Mouse (Mus musculus): ENCODE data around the gene Myrip. TPM values are rescaled to one million over a fixed set of nuclear protein-coding genes. Genes with fewer than 3 reads are reported as not detected.
A peak's percentile ranks its signal among the peaks of the same experiment; 100 is the strongest.

Gene Myrip
- total RNA-seq, 4 experiments from 2014 or later: 0.63 to 2.1 (median 1.1) TPM

DNA sequence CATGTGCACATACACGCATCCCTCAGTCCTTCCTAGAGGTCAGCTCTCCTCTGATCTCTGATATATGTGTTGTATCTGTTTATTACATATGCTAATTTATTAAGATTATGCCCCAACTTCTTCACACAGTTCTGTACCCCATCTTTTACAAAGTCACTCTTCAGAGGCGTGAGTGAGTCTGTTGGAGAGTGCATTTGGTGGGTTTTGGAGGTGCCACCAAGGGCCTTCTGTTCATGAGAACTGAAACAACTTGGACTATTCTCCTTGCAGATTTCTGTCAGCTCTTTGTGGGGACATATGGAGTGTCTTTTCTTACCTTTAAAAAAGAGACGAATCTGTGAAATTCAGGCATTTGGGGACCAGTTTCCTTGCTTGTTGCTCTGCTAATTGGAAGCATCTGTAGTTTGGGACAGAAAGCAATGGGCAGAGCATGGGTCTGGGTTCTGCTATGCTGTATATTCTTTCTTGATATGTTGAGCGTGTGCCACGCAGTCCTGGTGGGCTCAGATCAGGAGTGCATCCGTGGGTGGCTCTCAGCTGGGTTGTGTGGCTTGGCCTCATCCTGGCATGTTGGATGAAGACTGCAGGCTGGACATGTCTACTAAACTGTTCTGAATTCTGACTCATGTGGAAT is 148.5 kb downstream of the Myrip start:
- DNase-seq (ENCODE audit: low spot score in 2 of 2): no peak

DNA sequence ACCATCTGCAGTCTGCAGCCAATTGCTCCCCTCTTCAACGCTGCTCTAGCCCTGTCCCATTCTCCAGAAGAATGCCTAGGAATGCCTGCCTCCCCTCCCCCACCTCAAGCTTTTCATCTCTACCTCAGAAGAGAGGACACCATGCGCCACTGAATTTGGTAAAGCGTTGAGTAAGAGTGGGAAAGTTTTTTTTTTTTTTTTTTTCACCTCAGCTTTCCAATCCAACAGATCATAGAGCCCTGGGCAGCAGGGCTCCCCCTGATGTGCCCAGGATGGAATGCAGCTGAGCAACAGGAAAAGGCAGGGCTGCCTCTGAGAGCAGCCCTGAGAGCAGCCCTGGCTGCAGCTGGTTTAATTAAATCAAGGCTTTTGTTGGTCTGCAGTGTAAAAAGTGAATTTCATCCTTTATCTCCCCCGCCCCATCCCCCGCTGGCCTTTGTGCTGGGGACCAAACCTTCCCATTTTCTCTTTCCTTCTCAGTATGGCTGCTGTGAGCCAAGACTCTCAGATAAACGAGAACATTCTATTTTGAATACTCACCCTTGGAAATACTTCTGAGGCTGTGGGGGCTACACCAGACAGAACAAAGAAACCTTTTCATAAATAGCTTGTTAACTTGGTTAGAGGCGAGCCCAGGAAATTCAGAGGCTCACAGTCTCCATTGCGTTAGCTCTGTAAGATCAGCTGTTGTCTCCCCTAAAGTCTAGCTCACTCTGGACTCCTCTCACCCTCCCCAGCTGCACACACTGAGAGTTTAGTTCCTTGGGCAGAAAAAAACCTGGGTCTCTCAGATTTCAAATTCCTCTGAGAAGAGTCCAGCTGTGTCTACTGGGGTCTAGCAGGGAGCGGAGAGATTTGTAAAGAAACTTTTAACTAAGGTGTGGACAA is 154.7 kb downstream of the Myrip start:
- DNase-seq (ENCODE audit: low spot score in 2 of 2): no peak

DNA sequence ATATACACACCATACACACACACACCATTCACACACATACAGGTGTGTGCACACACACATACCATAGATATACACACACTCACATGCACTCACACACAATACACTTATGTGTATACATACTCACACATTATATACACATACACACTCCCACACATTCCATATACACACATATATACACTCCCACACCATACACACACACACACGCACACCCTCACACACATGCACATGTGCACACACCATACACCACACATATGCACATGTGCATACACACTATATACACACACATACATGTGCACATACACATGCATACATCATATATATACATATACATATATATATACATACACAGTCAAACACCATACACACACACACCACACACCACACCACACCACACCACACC is 169.1 kb downstream of the Myrip start:
- DNase-seq (ENCODE audit: low spot score in 2 of 2): no peak

DNA sequence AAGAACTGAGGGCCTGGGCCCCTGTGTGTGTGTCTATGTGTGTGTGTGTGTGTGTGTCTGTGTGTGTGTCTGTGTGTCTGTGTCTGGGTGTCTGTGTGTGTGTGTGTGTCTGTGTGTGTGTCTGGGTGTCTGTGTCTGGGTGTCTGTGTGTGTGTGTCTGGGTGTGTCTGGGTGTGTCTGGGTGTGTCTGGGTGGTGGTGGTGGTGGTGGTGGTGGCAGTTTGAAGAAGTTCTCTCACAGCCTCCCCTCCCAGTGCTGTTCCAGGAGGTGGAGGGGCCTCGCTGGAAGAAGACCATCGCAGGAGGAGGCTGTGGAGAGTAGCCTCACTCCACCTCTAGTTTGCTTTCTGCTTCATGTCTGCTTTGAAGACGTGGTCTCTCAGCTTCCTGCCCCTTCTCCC is 180.3 kb downstream of the Myrip start:
- DNase-seq (ENCODE audit: low spot score in 2 of 2): no peak

DNA sequence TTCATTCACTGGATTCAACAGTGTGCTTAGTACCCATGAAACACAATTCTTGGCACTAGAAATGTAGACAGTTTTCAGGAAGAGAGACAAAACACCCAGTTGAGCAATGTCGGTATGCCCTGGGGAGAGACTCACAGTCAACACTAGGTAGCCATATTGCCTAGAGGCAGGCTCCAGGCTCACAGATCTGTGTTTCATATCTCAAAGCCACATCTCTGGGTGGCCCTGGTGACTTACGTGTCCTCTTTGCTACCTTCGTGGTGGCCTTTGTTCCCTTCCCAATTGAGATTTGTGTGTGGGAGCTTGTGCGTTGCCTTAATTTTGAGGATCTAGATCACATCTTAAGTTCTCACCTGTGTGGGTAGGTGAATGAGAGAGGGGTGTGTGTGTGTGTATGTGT is 181.1 kb downstream of the Myrip start:
- DNase-seq (ENCODE audit: low spot score in 2 of 2): no peak

DNA sequence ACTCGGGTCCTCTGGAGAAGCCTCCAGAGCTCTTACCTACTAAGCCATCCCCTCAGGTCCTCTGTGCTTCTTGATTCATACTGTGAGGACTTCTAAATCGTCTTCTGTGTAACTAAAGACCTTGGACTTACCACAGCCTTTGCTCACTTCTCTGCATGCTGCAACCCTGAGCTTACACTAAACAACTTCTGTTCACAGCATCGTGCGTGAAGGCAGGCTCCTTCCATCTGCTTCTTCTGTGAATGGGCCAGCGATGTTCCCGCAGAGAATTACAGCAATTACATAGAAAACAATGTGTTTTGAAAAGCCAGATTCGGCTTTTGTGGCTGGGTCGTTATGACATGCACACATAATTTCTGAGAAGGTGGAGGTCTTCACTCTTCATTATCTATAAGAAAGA is 181.8 kb downstream of the Myrip start:
- no peak for DNase-seq (ENCODE audit: low spot score in 2 of 2)

DNA sequence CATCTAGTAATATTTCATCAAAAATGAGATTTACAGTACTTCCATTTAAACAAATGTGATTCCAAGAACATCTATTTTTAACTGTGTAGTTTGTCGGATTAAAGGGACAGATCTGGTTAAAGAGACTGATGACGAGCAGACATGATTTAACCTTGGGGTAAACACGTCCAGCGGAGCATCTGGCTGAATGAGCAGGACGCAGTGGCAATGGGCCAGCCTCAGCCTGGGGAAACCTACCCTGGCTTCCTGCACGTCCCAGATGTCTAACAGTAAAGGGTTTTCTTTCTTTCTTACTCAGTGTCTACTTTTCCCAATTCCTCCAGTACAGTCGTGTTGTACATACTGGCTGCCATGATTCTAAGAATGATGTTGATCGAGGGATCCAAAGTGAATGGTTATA is 185.8 kb downstream of the Myrip start:
- DNase-seq (ENCODE audit: low spot score in 2 of 2): no peak

DNA sequence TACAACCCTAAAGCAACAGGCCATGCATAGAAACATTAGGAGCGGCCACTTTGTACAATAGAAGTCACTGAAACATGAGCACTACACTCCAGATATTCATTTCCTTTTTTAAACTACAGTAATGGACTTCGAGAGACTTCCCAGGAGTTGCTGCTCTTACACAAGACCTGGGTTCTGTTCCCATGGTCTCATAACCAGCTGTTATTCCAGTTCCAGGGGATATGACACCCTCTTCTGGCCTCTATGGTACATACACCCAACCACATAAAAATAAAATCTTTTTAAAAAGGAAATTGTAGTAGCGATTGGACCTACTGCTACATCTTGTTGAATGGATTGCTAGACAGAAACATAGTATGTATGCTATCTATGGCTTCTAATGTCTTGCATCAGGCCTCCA is 190.2 kb downstream of the Myrip start:
- no peak for DNase-seq (ENCODE audit: low spot score in 2 of 2)

DNA sequence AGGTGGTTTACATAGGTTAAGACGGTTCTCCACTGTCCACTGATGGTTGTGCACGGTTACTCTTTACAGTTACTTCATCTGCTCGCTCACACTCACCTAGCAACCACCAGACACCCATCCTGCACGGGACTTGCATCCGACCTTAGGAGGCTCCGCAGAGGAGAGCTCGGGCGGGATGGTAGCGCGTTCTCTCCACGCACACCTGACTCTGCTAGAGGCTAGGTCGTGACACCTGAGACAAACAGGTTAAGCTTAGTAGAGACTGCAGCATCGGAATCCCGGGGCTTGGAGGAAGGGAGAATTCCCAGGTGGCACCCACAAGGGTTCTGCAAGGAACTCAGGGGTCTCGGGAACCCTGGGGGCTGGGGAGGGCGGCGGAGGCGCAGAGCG is 190.7 kb downstream of the Myrip start, which contains the start of gene Eif1b:
TSS of gene Eif1b (plus strand) at position 223 of the 390 bp plus-strand sequence.
- DNase-seq (ENCODE audit: low spot score in 2 of 2): no peak

DNA sequence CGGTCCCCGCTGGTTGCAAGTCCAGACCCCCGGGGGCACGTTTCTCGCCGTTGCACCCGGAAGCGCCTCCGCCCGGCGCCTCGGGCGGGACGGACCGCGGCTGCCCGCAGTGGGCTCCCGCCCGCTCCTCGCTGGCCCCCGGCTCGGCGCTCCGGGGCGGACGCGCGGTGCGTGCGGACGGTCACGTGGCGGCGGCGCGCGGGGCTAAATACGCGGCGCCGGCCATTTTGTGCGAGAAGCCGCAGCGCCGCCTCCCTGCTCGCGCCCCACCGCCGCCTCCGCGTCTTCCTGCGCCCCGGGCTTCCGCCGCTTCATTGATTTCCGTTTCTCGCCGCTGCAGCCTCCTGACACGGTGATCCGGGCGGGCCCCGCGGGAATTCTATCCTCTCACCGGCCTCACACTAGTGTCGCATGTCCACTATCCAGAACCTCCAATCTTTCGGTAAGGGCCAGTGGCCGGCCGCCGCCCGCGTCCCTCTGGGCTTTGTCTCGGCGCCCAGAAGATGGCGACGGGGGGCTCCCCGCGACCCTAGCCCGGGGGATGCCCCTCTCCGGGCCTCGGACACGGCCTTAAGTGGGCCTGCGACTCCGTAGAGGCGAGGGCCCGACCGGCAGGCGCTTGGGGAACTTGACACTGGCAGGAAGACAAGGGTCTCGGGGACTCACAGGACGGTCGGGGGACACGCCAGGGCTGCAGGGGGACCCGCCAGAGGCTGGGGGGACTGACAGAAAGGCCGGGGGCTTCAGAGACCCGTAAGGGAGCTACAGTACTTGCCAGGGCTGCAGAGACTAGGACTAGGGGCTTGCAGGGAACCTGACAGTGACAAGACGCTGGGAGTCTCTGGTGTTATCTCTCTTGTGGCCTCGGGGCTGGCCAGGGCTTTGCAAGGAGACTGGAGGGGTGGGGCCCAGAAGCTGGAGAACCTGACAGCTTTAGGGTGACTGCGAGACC is 191.4 kb downstream of the Myrip start:
- peak; percentile 54 to 72 for DNase-seq (ENCODE audit: low spot score in 2 of 2)

DNA sequence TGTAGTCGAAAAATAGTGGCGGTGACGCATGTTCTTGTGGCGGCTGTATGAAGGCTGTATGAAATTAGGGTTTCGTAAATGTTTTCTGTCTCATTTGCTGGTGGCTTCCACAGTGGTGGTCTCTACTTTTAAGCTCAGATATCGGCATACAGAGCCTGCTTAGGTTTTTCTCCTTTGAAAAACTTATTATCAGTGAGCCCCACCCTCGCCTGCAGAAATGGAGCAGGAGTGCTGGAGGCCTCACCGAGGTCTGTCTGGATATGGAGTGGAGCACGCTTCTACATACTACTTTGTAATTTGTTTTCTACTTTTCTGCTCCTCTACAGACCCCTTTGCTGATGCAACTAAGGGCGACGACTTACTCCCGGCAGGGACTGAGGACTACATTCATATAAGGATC is 192.5 kb downstream of the Myrip start:
- DNase-seq (ENCODE audit: low spot score in 2 of 2): no peak

DNA sequence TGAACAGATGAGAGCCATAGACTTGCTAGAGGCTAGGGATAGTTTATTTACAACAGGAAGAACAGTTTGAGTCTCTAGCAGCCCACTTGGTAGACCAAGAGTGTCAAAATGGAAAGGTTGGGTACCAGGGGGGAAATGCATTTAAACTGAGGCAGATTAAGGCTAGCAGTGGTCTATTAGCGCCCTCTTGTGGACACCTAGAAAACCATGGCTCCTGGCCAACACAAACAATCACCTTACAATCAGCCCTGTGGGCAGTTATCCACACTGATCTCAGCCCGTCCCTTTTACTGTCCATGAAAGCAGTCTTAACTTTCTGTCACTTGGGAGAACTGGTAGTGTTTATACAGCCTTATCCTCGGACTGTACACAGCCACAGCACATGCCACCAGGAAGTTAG is 195.4 kb downstream of the Myrip start:
- peak; percentile 31 to 33 for DNase-seq (ENCODE audit: low spot score in 2 of 2)

DNA sequence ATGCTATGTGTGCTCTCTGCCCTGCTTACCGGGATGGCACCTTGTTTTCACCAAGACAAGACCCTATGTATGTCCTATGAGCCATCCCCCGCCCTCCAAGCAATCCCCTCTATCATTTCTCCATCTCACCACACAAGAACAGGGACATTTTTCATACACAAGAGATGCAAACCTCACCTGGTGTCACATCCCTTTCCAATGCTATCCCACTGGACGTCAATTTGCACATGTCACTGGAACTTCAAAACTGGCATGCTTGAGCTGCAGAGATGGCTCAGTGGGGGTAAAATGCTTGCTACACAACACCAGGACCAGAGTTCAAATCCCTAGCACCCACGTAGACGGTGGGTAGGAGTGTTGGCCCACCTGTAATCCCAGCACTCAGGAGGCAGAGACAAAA is 196.7 kb downstream of the Myrip start:
- no peak for DNase-seq (ENCODE audit: low spot score in 2 of 2)

DNA sequence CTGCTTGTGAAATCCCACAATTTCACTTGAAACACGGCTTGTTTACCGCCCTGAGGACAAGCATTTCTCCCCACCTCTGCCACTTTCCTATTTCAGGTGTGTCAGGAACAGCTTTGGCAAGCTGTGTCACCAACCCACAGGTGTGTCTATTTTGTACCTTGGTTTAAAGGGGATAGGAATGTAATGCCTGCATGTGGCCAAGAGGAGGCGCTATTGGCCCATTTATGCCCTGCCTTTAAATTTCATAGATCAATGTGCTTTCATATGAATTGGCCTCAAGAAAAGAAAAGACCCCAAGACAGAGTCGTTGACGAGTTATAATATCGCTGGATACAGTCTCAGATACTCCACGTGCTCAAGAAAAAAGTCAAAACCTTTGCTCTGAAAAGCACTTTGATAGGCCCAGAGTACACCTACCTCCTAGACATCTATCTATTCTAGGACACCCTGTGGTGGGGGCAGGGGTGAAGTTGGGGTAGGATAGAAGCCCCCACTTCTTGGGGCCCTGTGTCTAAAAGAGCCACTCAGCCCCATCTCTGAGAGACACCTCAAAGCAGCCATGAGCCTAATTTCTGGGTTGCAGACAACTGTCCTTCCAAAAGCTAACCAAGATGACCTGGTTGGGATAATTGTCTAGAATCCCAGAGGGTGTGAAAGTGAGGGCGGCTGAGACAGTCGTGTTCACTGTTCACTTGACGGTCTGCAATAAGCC is 200.0 kb downstream of the Myrip start:
- no peak for DNase-seq (ENCODE audit: low spot score in 2 of 2)

DNA sequence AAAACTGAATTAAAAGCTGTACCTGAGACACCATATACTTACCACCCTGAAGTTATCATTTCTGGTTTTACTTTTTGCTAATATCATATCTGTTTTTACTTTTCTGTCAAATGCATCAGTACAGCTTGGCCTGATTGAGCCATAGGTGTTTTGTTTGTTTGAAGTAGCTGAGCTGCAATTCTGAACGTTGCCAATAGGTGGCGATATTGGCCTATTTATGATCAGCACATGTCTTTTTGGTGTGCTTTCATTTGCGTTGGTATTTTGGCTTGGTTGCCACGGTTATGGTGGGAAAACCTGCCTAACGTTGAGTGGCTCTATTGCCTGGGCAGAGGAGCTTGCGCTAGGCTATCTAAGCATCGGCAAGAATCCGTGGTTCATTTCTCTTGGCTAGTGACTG is 200.7 kb downstream of the Myrip start:
- DNase-seq (ENCODE audit: low spot score in 2 of 2): peak; percentile 38 to 40

DNA sequence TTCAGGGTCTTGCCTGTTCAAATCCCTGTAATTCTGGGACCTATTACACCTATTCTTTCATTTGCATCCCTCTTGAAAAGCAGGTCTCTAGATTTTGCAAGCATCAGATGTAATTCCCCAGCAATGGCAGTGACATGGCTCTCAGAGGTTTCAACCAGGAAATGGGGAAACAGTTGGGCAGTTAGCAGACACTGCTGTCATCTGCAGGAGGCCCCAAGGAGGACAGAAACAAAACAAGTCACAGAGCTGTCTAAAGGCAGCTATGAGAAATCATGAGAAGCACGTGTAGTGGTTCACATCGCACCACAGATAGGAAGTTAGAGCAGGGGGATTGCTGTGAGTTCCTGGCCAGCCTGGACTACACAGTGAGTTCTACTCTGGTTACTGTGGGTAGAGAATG is 203.1 kb downstream of the Myrip start:
- no peak for DNase-seq (ENCODE audit: low spot score in 2 of 2)

DNA sequence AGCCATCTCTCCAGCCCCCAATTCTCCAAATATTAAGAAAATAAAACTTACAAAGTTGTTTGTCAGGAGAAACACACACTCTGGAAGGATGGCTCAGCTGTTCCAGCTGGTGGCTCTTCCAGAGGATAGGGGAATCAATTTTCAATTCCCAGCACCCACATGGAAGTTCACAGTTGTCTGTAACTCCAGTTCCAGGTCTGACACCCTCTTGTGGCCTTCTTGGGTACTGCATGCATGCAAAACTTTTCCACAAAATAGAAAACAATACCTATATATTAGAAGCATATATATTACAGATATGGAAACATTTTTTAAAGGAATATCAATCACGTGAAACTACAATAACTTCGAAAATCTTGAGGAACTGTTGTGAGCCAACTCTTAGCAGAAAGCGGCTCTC is 210.5 kb downstream of the Myrip start:
- no peak for DNase-seq (ENCODE audit: low spot score in 2 of 2)

DNA sequence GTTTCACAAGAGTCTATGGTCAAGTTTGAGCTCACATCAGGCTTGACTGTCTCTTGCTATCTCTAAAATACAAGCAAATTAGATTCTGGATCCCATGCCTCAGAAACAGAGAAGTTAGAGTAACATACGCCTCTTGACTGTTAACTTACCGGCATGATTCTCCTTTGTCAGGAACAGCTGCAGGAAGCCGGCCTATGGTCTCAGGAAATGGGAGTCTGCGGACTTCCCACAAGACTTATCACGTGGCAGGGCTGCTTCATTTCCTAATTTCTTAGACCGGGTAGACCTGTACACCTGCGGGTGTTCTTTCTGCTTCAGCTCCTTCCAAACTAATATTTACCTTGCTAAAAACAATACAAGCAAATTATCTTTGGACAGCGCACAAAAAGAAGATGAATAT is 215.4 kb downstream of the Myrip start:
- DNase-seq (ENCODE audit: low spot score in 2 of 2): no peak

DNA sequence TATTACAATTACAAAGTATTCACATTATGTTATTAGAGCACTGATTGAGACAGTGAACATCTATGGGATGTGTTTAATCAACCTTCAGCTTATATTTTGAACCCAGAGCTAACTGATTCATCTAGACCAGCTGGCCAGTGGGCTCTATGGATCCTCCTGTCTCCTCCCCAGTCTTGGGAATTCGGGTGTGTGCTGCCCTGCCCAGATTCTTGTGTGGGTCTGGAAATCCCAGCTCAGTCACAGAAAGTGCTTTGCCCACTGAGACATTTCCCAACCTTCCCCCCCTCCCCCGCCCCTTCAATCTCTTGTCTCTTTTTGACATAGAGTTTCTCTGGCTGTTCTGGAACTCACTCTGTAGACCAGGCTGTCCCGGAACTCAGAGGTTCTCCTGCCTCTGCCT is 217.6 kb downstream of the Myrip start:
- DNase-seq (ENCODE audit: low spot score in 2 of 2): no peak

DNA sequence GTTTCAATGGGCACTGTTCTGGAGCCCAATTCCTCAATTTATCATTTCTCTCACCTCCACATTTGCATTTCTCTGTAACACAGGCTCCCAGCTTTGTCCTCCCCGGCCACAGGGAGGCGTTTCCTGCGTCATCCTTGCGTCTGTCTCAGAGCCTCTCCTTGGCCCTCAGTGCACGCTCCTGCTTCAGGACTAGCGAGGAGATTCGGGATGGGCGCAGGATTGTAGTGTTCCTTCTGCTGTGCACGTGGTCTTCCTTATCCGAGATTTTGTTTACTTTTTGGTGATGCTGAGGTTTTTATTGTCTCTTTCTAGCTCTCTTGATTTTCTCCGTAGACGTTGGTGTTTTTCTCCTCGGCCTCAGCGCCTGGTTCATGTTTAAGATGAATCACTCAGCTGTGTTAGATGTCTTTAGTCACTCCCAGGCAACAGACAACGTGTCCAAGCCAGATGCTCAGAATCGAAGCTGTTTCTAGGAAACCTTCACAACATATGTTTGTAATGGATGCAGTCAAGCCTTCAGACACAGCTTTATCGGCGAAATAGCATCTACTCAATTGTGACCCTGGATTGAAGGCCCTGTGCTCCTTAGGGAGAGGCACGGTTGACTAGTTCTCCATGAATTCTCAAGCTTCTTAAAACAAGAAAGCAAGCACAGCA is 218.3 kb downstream of the Myrip start:
- no peak for DNase-seq (ENCODE audit: low spot score in 2 of 2)

DNA sequence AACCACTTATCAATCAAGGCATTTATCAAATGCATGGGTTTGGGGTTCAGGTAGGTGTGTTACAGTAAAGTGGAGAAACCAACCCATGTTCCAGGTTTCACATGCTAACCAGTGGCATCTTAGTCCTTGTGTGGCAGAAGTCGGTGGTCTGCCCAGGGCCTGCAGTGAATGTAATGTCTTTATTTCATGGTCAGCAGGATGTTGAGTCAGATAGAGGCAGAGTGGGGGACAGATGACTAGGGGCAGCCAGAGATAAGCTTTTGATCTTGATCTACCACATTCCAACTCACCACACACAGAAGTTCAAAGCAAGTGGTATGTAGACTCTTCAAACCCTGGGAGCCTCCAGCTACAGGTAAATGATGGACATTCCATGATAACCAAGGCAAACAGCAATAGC is 219.8 kb downstream of the Myrip start:
- no peak for DNase-seq (ENCODE audit: low spot score in 2 of 2)

Measured in gastrocnemius, adult 8-10 months (tissue).